Mouse (Mus musculus): ENCODE measurements around the gene 1700056E22Rik.
A peak's percentile ranks its signal among the peaks of the same experiment; 100 is the strongest.

1700056E22Rik gene

GRCm38 (mm10) chr1:184034011-184034557, at the start of gene 1700056E22Rik:
TSS of gene 1700056E22Rik (minus strand) at chr1:184034301.
- peak; percentile 99 for DNase-seq (ENCODE audit: low spot score)

- DNase-seq (ENCODE audit: low spot score): peak; percentile 51
Observed at GRCm38 (mm10) chr1:184083166-184083565, 49.1 kb upstream of the 1700056E22Rik start.

GRCm38 (mm10) chr1:184082661-184083060, 48.6 kb upstream of the 1700056E22Rik start:
- no peak for DNase-seq (ENCODE audit: low spot score)

GRCm38 (mm10) chr1:184079304-184079703, 45.2 kb upstream of the 1700056E22Rik start:
- DNase-seq (ENCODE audit: low spot score): no peak

DNA sequence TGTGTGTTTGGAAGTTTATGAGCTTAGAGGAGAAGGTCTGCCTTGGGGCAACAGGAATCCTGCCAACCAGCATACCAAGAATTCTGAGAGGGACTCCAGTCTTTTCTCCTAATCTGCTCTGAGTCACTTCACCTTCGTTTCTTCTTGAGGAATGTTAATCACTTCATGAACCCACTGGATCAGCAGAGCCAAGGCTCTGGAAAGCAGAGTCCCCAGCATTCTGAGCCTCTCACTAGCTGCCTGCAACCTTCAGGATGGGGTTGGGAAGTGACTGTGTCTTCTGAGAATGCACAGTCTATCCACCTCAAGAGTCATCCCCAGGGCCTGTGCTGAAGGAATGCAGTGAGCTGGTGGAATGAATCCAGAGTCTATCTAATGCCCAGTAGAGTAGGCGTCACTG, 42.7 kb upstream of the 1700056E22Rik start:
- DNase-seq (ENCODE audit: low spot score): peak; percentile 20

DNA sequence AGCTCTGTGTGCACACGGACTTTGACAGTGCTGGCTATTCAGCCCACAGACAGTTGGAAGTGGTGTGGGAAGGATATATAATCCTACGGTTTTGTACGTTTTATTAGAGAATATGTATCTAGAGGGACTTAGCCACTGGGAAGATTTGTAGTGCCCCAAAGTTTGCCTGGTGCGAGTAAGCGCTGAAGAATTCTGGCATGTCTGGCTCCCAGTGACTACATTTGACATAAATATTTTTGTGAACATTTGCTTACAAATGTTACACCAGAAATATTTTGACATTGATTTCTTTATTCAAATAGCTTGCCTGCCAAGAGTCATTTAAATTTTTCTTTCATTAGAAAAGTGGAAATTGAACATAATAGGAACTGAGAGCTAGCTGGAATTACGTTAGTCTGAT, 42.0 kb upstream of the 1700056E22Rik start:
- DNase-seq (ENCODE audit: low spot score): no peak

DNA sequence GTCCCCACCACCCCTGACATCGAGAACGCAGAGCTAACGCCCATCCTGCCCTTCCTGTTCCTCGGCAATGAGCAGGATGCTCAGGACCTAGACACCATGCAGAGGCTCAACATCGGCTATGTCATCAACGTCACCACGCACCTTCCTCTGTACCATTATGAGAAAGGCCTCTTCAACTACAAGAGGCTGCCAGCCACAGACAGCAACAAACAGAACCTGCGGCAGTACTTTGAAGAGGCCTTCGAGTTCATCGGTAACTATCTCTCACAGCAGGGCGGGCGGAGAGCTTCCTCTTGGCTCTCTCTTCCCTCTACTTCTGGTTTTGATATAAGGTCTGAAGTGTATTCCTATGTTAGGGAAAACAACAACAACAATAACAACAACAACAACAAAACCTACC, 34.9 kb upstream of the 1700056E22Rik start:
- DNase-seq (ENCODE audit: low spot score): no peak

- DNase-seq (ENCODE audit: low spot score): no peak
Observed at GRCm38 (mm10) chr1:184067704-184068558, 33.8 kb upstream of the 1700056E22Rik start.

GRCm38 (mm10) chr1:184066460-184067287, 32.6 kb upstream of the 1700056E22Rik start:
- no peak for DNase-seq (ENCODE audit: low spot score)

GRCm38 (mm10) chr1:184065589-184066361, 31.7 kb upstream of the 1700056E22Rik start:
- DNase-seq (ENCODE audit: low spot score): no peak

- no peak for DNase-seq (ENCODE audit: low spot score)
Observed at GRCm38 (mm10) chr1:184064306-184064705, 30.2 kb upstream of the 1700056E22Rik start.

- no peak for DNase-seq (ENCODE audit: low spot score)
Observed at GRCm38 (mm10) chr1:184061901-184062300, 27.8 kb upstream of the 1700056E22Rik start.

DNA sequence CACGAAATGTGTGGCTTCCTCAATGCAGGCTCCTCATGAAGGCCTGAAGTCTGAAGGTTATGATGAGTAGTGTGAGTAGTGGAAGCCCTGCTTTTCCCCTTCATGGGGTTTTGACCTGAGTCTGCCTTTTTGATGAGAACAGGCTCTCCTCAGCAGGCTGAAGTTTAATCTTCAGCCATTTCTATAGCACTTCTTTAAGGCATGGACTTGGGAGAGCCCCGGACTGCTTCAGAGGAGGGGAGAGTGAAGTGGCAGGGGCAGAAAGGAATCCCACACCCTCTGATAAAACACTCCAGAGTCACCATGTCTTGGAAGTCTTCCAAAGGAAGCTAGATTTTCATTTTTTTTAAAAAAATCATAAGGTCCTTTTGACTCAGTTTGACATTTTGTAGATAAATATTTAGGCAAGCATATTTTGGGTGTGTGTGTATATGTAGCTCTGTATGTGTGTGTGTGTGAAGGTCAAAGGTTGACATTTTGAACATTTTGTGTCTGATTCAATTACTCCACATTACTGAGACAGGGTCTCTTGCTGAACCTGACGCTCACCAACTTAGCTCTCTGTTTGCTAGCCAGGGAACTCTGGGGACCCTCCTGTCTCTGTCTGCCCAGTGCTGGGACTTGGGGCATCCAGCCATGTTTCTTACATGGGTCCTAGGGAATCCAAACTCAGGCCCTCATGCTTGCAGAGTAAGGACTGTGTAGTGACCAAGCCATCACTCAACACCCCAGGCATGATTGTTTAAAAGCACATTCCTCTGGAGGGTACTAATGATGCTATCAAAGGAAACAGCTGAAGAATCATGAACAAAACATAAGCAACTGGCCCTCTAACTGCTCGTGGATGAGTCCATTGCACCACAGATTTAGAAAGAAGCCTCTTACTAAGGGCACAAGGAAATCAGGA, 27.0 kb upstream of the 1700056E22Rik start:
- no peak for DNase-seq (ENCODE audit: low spot score)

GRCm38 (mm10) chr1:184060381-184060780, 26.3 kb upstream of the 1700056E22Rik start:
- no peak for DNase-seq (ENCODE audit: low spot score)

DNA sequence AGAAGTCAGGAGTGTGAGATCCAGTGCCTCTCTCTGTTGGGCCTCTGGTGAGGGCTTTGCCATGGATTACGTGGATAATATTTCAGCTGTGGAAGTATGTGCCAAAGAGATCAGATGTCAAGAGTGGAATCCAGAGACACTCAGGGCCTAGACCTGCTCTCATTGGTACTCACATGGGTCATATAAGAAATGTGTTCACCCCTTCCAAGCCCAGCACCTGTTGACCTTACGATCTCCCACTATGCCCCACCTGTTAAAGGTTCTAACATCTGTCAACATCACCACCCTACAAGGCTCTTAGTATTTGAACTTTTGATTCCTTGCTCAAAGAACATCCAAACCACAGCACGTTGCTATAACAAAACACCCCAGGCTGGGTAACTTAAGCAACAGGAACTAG, 25.7 kb upstream of the 1700056E22Rik start:
- no peak for DNase-seq (ENCODE audit: low spot score)

DNA sequence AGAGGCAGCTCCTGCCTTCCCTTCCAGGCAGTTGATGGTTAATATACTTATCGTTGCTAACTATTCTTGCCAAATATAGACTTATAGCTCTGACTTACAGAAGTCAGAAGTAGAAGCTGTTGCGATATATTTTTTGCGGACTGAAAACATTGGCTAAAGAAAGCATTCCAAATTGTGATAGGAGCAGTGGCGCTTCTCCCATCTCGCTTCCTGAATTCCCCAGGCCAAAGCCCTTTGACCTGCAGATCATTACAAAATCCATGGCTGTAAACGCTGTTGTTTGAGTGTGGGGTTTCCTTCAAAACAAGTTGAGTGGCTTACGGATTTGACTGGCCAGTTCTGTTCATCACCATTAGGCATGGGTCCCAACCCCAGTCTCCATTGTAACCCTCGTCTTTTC, 24.1 kb upstream of the 1700056E22Rik start:
- no peak for DNase-seq (ENCODE audit: low spot score)

DNA sequence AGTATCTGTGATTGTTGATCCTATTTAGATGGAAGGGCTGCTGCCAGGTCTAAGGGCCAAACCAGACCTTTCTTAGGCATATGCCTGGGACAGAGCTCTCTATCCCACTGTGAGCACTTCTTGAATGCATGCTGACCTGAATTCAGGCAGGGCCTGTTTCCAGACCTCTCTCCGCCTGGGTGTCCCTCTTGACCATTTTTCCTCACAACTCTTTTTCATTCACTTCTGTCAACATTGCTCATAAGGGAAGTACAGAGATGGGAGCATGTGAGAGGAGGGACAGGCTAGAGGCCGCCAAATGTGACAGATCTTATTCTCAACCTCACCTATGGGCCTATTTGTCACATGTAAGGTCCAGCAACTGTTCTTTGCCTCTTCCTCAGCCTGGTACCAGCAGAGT, 20.1 kb upstream of the 1700056E22Rik start:
- no peak for DNase-seq (ENCODE audit: low spot score)

DNA sequence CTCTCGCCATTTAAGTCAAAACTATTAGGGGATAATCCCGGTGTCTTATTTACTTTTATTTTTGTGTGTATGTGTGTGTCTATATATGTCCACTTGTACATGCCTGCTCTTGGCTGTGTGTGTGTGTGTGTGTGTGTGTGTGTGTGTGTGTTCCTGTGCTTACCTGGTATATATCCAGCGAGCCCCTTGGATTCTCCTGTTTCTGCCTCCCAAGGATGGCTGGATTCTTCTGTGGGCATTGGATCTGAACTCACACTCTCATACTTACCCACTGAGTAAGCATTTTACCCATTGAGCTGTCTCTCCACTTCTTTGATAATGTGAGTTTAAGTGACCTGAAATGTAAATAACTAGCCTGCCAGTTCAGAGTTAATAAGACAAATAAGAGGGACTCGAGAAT, 19.6 kb upstream of the 1700056E22Rik start:
- no peak for DNase-seq (ENCODE audit: low spot score)

- no peak for DNase-seq (ENCODE audit: low spot score)
Observed at GRCm38 (mm10) chr1:184053141-184053540, 19.0 kb upstream of the 1700056E22Rik start.

DNA sequence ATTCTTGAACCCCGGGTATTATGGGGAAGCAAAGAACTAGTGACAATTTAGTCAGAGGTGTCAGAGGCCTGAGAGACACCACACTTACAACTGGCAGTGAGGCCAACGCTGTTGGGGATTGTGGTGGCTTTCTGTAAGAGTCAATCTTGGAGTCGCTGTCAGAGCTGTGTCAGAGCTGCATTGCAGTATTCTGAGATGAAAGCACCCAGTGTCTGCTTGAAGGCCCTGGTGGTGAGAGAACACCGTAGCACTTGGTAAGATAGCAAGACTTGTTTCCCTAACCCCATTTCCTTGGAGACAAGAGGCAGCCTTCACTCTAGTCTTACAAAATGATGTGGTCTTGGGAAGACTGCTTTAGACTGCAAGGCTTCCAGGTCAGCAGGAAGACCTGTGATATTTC, 18.2 kb upstream of the 1700056E22Rik start:
- no peak for DNase-seq (ENCODE audit: low spot score)

- DNase-seq (ENCODE audit: low spot score): no peak
Observed at GRCm38 (mm10) chr1:184051824-184052223, 17.7 kb upstream of the 1700056E22Rik start.
